Mouse (Mus musculus): ENCODE measurements at regions not wholly inside any gene's neighbourhood (a gene's known extent, or its start where the extent isn't known, plus 50 kb on each side); places are given as distances from the start of the nearest gene placed in this dataset.
"Not testable (repeated sequence)": the region's sequence is repeated elsewhere in the genome, so short reads cannot be mapped to it uniquely, and the experiment has no call there.

- Histone ChIP-seq H3K4me2 (no peak overlapping the region), H3K9me3 (no peaks in the 10 kb centered on the region), H3K4me3 (no peak overlapping the region), H3K27me3 (replicated peaks) (no peaks in the 10 kb centered on the region), H3K4me1 (no peaks in the 10 kb centered on the region), H3K36me3 (replicated peaks) (no peaks in the 10 kb centered on the region), H3K27ac (no peak overlapping the region), H3K9ac (no peak overlapping the region)
- no peak for ATAC-seq (replicated peaks)
- 89% methylated on average over 1 of the region's 1 CpGs for WGBS
Measured at GRCm38 (mm10) chrX:70606349-70606748, 129.4 kb upstream of the Tmem185a start.

- not testable (repeated sequence) for H3K27ac ChIP-seq; H3K4me1 ChIP-seq; H3K9ac ChIP-seq; H3K36me3 ChIP-seq (replicated peaks); H3K27me3 ChIP-seq (replicated peaks); H3K4me2 ChIP-seq; H3K9me3 ChIP-seq; H3K4me3 ChIP-seq
- WGBS: 18% methylated on average over 2 of the region's 2 CpGs
- ATAC-seq (replicated peaks): peak; percentile 85; the same call in 1 of the 2 replicates
Measured at GRCm38 (mm10) chrX:70582344-70582743, 105.4 kb upstream of the Tmem185a start.

GRCm38 (mm10) chrX:70580171-70580570 lies 103.2 kb upstream of the Tmem185a start:
- H3K4me3 ChIP-seq: no peak overlapping the region
- no peaks in the 10 kb centered on the region for H3K27me3 ChIP-seq (replicated peaks)
- no peak overlapping the region for H3K4me2 ChIP-seq
- no peak overlapping the region for H3K27ac ChIP-seq
- 56% methylated on average over 1 of the region's 1 CpGs for WGBS
- no peaks in the 10 kb centered on the region for H3K4me1 ChIP-seq
- H3K36me3 ChIP-seq (replicated peaks): no peaks in the 10 kb centered on the region
- no peak overlapping the region for H3K9ac ChIP-seq
- no peaks in the 10 kb centered on the region for H3K9me3 ChIP-seq
- ATAC-seq (replicated peaks): no peak

- H3K4me3 ChIP-seq: not testable (repeated sequence)
- WGBS: 32% methylated on average over 2 of the region's 6 CpGs
Measured at GRCm38 (mm10) chrX:70574243-70574642, 97.3 kb upstream of the Tmem185a start.

GRCm38 (mm10) chrX:70570586-70570985 lies 93.6 kb upstream of the Tmem185a start:
- H3K36me3 ChIP-seq (replicated peaks); ATAC-seq (replicated peaks); H3K9ac ChIP-seq; H3K4me2 ChIP-seq; H3K27me3 ChIP-seq (replicated peaks); H3K4me3 ChIP-seq; H3K27ac ChIP-seq; H3K4me1 ChIP-seq; H3K9me3 ChIP-seq: not testable (repeated sequence)
- 77% methylated on average over 3 of the region's 4 CpGs for WGBS

More at GRCm38 (mm10) chrX:70574243-70574642, 97.3 kb upstream of the Tmem185a start:
- H3K27me3 ChIP-seq (replicated peaks); H3K4me1 ChIP-seq; H3K36me3 ChIP-seq (replicated peaks); H3K9me3 ChIP-seq; ATAC-seq (replicated peaks); H3K4me2 ChIP-seq; H3K9ac ChIP-seq; H3K27ac ChIP-seq: not testable (repeated sequence)

GRCm38 (mm10) chrX:70569339-70569979 lies 92.5 kb upstream of the Tmem185a start:
- 49% methylated on average over 6 of the region's 6 CpGs for WGBS
- H3K4me2 ChIP-seq; H3K9ac ChIP-seq; H3K9me3 ChIP-seq; H3K27me3 ChIP-seq (replicated peaks); H3K4me3 ChIP-seq; H3K36me3 ChIP-seq (replicated peaks); H3K4me1 ChIP-seq; H3K27ac ChIP-seq: not testable (repeated sequence)
- peak; percentile 86 for ATAC-seq (replicated peaks)
